ENCODE assay signal across 12 mouse cellular contexts in genomic region chr16:37973239-37973638, GRCm38 (mm10). TPM values are rescaled to one million over a fixed set of nuclear protein-coding genes. Genes with fewer than 3 reads are reported as not detected.
DNase-seq lines count a peak whose midpoint lies in the region; ATAC-seq and TF ChIP-seq lines count a peak whose summit lies in the region.
"Not testable (repeated sequence)": the region's sequence is repeated elsewhere in the genome, so short reads cannot be mapped to it uniquely, and the experiment has no call there.
"Had no signal": no experiment of that assay in that cellular context is flagged by ENCODE, and none has a peak within 500 bp of the region (broad histone marks: within the 10 kb centered on the region; RNA-seq: fewer than 3 reads in every experiment).

No protein-coding gene starts in this region.

- H3K27me3 ChIP-seq in forebrain, embryonic 14.5 days (replicated peaks; ENCODE audit: control insufficient read depth, insufficient read depth, low read length); hindbrain, embryonic 13.5 days; hindbrain, postnatal 0 days (ENCODE audit: insufficient read depth, low read length); midbrain, embryonic 13.5 days; midbrain, postnatal 0 days (ENCODE audit: insufficient read depth, low read length): not testable (repeated sequence)

- H3K4me3 ChIP-seq in forebrain, embryonic 14.5 days (ENCODE audit: low read depth, low read length); hindbrain, embryonic 13.5 days; hindbrain, postnatal 0 days (ENCODE audit: low read length); midbrain, embryonic 13.5 days (replicated peaks); midbrain, postnatal 0 days (ENCODE audit: low read depth, low read length); olfactory bulb, adult 2 months (ENCODE audit: insufficient read depth, low read depth, low read length): not testable (repeated sequence)

- not testable (repeated sequence) for H3K9ac ChIP-seq in forebrain, embryonic 14.5 days (ENCODE audit: low read length); hindbrain, postnatal 0 days (replicated peaks; ENCODE audit: low read length); midbrain, embryonic 13.5 days (replicated peaks)
- H3K9ac ChIP-seq in hindbrain, embryonic 13.5 days = 0 out of 2 replicates have a peak overlapping the region, but pooled peaks have one; percentile 35
- 0 out of 2 replicates have a peak overlapping the region, but pooled peaks have one; percentile 24 for H3K9ac ChIP-seq in midbrain, postnatal 0 days (replicated peaks; ENCODE audit: low read length, poor library complexity, severe bottlenecking)

- not testable (repeated sequence) for TF ChIP-seq CTCF in hindbrain, postnatal 0 days (IDR thresholded peaks at IDR 0.05; ENCODE audit: low read depth); midbrain, postnatal 0 days (IDR thresholded peaks at IDR 0.05); olfactory bulb, adult 2 months (IDR thresholded peaks at IDR 0.05; ENCODE audit: insufficient read depth, low read depth, low read length)

- not testable (repeated sequence) for H3K4me2 ChIP-seq in forebrain, embryonic 14.5 days (ENCODE audit: low read length); hindbrain, embryonic 13.5 days; hindbrain, postnatal 0 days (ENCODE audit: low read depth, low read length); midbrain, embryonic 13.5 days (replicated peaks); midbrain, postnatal 0 days (ENCODE audit: low read depth, low read length, poor library complexity, severe bottlenecking)

- WGBS in forebrain, embryonic 14.5 days = 89% methylated on average over 9 of the region's 9 CpGs
- WGBS in hindbrain, embryonic 13.5 days = 94% methylated on average over 9 of the region's 9 CpGs
- WGBS in hindbrain, postnatal 0 days = 86% methylated on average over 9 of the region's 9 CpGs
- WGBS in midbrain, embryonic 13.5 days = 91% methylated on average over 9 of the region's 9 CpGs
- 85% methylated on average over 9 of the region's 9 CpGs for WGBS in midbrain, postnatal 0 days
- WGBS in olfactory bulb, adult 2 months = 85% methylated on average over 9 of the region's 9 CpGs

- not testable (repeated sequence) for TF ChIP-seq POLR2A in olfactory bulb, adult 2 months (IDR thresholded peaks at IDR 0.05; ENCODE audit: insufficient read depth, low read depth, low read length)

- not testable (repeated sequence) for H3K36me3 ChIP-seq in forebrain, embryonic 14.5 days (ENCODE audit: control insufficient read depth, insufficient read depth, low read length); hindbrain, embryonic 13.5 days; hindbrain, postnatal 0 days (ENCODE audit: insufficient read depth, low read length); midbrain, embryonic 13.5 days; midbrain, postnatal 0 days (ENCODE audit: insufficient read depth, low read length)

- not testable (repeated sequence) for H3K9me3 ChIP-seq in forebrain, embryonic 14.5 days (replicated peaks; ENCODE audit: control insufficient read depth, low read length); hindbrain, embryonic 13.5 days; hindbrain, postnatal 0 days (ENCODE audit: low read length); midbrain, embryonic 13.5 days; midbrain, postnatal 0 days (ENCODE audit: low read length)

- not testable (repeated sequence) for H3K4me1 ChIP-seq in forebrain, embryonic 14.5 days (ENCODE audit: control insufficient read depth, insufficient read depth, low read length); hindbrain, postnatal 0 days (ENCODE audit: insufficient read depth, low read length); midbrain, postnatal 0 days (ENCODE audit: insufficient read depth, low read length); olfactory bulb, adult 2 months (ENCODE audit: control insufficient read depth, insufficient read depth, low read length)
- peaks cover 39% of the 10 kb centered on the region for H3K4me1 ChIP-seq in hindbrain, embryonic 13.5 days (replicated peaks)
- peaks cover 45% of the 10 kb centered on the region for H3K4me1 ChIP-seq in midbrain, embryonic 13.5 days (replicated peaks)

- DNase-seq in forebrain, embryonic 14.5 days (ENCODE audit: low spot score); hindbrain, postnatal 0 days (ENCODE audit: low spot score); midbrain, postnatal 0 days (ENCODE audit: low spot score): not testable (repeated sequence)

- not testable (repeated sequence) for H3K27ac ChIP-seq in forebrain, embryonic 14.5 days (ENCODE audit: low read depth, low read length)
- H3K27ac ChIP-seq in hindbrain, embryonic 13.5 days = peak overlapping the region; percentile 79
- H3K27ac ChIP-seq in hindbrain, postnatal 0 days = peak overlapping the region; percentile 69
- H3K27ac ChIP-seq in midbrain, embryonic 13.5 days = peak overlapping the region; percentile 69
- H3K27ac ChIP-seq in midbrain, postnatal 0 days (ENCODE audit: low read depth, low read length) = peak overlapping the region; percentile 77
- 0 out of 2 replicates have a peak overlapping the region, but pooled peaks have one; percentile 9 for H3K27ac ChIP-seq in olfactory bulb, adult 2 months (ENCODE audit: insufficient read depth, low read depth, low read length)

- peak; percentile 38; the same call in 1 of the 2 replicates for ATAC-seq in forebrain, embryonic 14.5 days
- 0 out of 2 replicates have a peak, but pooled peaks have one; percentile 33 for ATAC-seq in hindbrain, embryonic 13.5 days (ENCODE audit: low FRiP score)
- 0 out of 2 replicates have a peak, but pooled peaks have one; percentile 25 for ATAC-seq in hindbrain, postnatal 0 days
- ATAC-seq in midbrain, embryonic 13.5 days = peak; percentile 66
- ATAC-seq in midbrain, postnatal 0 days (ENCODE audit: low FRiP score) = 0 out of 2 replicates have a peak, but pooled peaks have one; percentile 41

RNA-seq across cellular contexts. Expression of gene Gpr156, which starts 56.9 kb away (rescaled TPM):
- 4.2 and 5.1 TPM in 2 replicates for polyA plus RNA-seq in forebrain, embryonic 14.5 days (2014; fragmentation: Nextera tagmentation; extraction: Ambion mirVana)
- polyA plus RNA-seq in hindbrain, embryonic 13.5 days (2015; fragmentation: Nextera tagmentation; extraction: Ambion mirVana) = 5.0 TPM in 2 replicates
- 3.2 and 4.3 TPM in 2 replicates for total RNA-seq in hindbrain, postnatal 0 days (2014; rRNA removed)
- 1.9 and 2.4 TPM in 2 replicates for polyA plus RNA-seq in hindbrain, postnatal 0 days (2015; fragmentation: Nextera tagmentation; extraction: Ambion mirVana)
- polyA plus RNA-seq in midbrain, embryonic 13.5 days (2015; fragmentation: Nextera tagmentation; extraction: Ambion mirVana) = 8.2 and 9.4 TPM in 2 replicates
- total RNA-seq in midbrain, postnatal 0 days (2014; rRNA removed) = 6.1 and 6.4 TPM in 2 replicates
- polyA plus RNA-seq in midbrain, postnatal 0 days (2015; fragmentation: Nextera tagmentation; extraction: Ambion mirVana) = 2.8 and 2.9 TPM in 2 replicates
- not detected in 2 replicates for polyA plus RNA-seq in olfactory bulb, adult 2 months (2012; ENCODE audit: insufficient read depth, insufficient read length, low replicate concordance, missing spikeins)
- total RNA-seq: gastrocnemius, adult 2 months; granulocyte monocyte progenitor cell, adult 5-6 weeks; heart, postnatal 36 days had no signal
- polyA plus RNA-seq: CD4-positive, CD25-positive, alpha-beta regulatory T cell, adult 4 months; G1E; inflammation-experienced regulatory T-cells, adult 6 months had no signal
